Comparison of ENCODE assay signal across 7 mouse cellular contexts in the genomic region with DNA sequence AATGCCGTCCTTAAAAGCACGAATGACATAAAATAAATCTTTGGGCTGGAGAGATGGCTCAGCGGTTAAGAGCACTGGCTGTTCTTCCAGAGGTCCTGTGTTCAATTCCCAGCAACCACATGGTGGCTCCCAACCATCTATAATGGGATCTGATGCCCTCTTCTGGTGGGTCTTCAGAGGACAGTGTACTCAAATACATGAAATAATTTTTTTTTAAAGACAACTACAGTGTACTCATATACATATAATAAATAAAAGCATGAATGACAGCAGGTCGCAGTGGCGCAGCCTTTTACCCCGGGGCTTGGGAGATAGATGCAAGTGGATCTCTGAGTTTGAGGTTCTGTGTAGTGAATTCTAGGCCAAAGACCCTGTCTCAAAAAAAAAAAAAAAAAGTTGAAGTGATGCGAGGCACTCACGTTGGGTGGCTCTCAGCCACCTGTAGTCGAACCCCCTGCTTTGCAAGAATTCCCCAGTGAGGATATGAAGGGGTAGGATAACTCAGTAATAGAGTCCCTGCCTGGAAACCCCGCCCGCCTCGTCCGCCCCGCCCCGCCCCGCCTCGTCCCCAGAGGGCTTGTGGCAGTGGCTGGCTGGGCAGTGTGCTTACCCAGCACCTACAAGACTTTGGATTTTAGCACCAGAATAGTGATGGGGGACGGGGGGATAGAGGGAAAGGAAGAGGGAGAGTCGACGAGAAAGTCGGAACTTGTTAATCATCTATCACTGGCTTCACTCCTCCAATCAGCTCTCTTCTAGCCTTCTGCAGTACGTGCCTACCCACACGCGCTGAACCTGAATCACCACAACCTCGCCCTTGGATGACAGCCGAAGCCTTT. TPM values are rescaled to one million over a fixed set of nuclear protein-coding genes. Genes with fewer than 3 reads are reported as not detected.
DNase-seq lines count a peak whose midpoint lies in the region; ATAC-seq and TF ChIP-seq lines count a peak whose summit lies in the region.

No protein-coding gene starts in this region.

- peak overlapping the region; percentile 37 to 56 (median 41) for H3K4me3 ChIP-seq in CH12.LX (replicated peaks in 1 of 3; ENCODE audit: low read depth in 2 of 3, low read length in 2 of 3, poor library complexity in 1 of 3)
- peak overlapping the region; percentile 33 for H3K4me3 ChIP-seq in embryonic facial prominence, embryonic 15.5 days (replicated peaks)
- peak overlapping the region; percentile 39 to 43 for H3K4me3 ChIP-seq in liver, embryonic 14.5 days (ENCODE audit: insufficient read depth in 1 of 2, low read depth in 2 of 2, low read length in 2 of 2)
- peak overlapping the region; percentile 39 for H3K4me3 ChIP-seq in stomach, embryonic 15.5 days (replicated peaks)

- peaks cover 6 to 17% of the 10 kb centered on the region in 2 experiments for H3K36me3 ChIP-seq in CH12.LX (replicated peaks in 1 of 2; ENCODE audit: control insufficient read depth in 1 of 2, insufficient read depth in 1 of 2, low read length in 1 of 2)
- H3K36me3 ChIP-seq in embryonic facial prominence, embryonic 15.5 days, result peaks cover 8% of the 10 kb centered on the region; the same call in 1 of the 2 replicates
- H3K36me3 ChIP-seq in liver, embryonic 14.5 days (replicated peaks; ENCODE audit: control insufficient read depth, insufficient read depth, low read depth), result peaks cover 5% of the 10 kb centered on the region
- H3K36me3 ChIP-seq in stomach, embryonic 15.5 days, result peaks cover 5% of the 10 kb centered on the region; the same call in 1 of the 2 replicates

- no peaks in the 10 kb centered on the region for H3K79me2 ChIP-seq in CH12.LX (replicated peaks; ENCODE audit: control insufficient read depth, extremely low read depth, insufficient read depth, poor library complexity, severe bottlenecking)

- H3K4me1 ChIP-seq in CH12.LX (ENCODE audit: control insufficient read depth in 1 of 2, insufficient read depth in 2 of 2), result peaks cover 2 to 22% of the 10 kb centered on the region in 2 experiments; a peak in 2 of 4 replicates
- peaks cover 25% of the 10 kb centered on the region for H3K4me1 ChIP-seq in embryonic facial prominence, embryonic 15.5 days
- peaks cover 14 to 39% of the 10 kb centered on the region in 2 experiments for H3K4me1 ChIP-seq in liver, embryonic 14.5 days (replicated peaks; ENCODE audit: control insufficient read depth in 2 of 2, insufficient read depth in 2 of 2, low read length in 1 of 2)
- H3K4me1 ChIP-seq in stomach, embryonic 15.5 days, result peaks cover 12% of the 10 kb centered on the region; the same call in 1 of the 2 replicates

- ATAC-seq in embryonic facial prominence, embryonic 15.5 days (ENCODE audit: insufficient number of reproducible peaks, low FRiP score, low TSS enrichment, low read depth), result no peak; the same call in 1 of the 2 replicates
- peak; percentile 30 for ATAC-seq in inflammation-experienced regulatory T-cells, adult 6 months
- no peak for ATAC-seq in liver, embryonic 14.5 days (ENCODE audit: insufficient read depth)
- ATAC-seq in stomach, embryonic 15.5 days (ENCODE audit: insufficient read depth, low FRiP score, low read depth), result peak; percentile 38

- peak overlapping the region; percentile 22; the same call in 1 of the 2 replicates for H3K9ac ChIP-seq in CH12.LX (ENCODE audit: insufficient read depth, low read depth)
- no peak overlapping the region for H3K9ac ChIP-seq in embryonic facial prominence, embryonic 15.5 days
- H3K9ac ChIP-seq in liver, embryonic 14.5 days (replicated peaks), result no peak overlapping the region
- H3K9ac ChIP-seq in stomach, embryonic 15.5 days, result no peak overlapping the region

- peak; percentile 55 for DNase-seq in CH12.LX (ENCODE audit: extremely low read depth)
- DNase-seq in Muller cell, postnatal 12 days (ENCODE audit: inconsistent ontology term), result peak; percentile 52
- DNase-seq in liver, embryonic 14.5 days (ENCODE audit: low read depth in 3 of 3, low spot score in 3 of 3), result peak in 1 of 3 experiments; percentile 54
- no peak for DNase-seq in cerebellum, adult 9-11 months

- no peak overlapping the region for H3K27ac ChIP-seq in CH12.LX (ENCODE audit: insufficient read depth, low read depth)
- H3K27ac ChIP-seq in embryonic facial prominence, embryonic 15.5 days (replicated peaks), result peak overlapping the region; percentile 61
- no peak overlapping the region for H3K27ac ChIP-seq in liver, embryonic 14.5 days
- peak overlapping the region; percentile 80 for H3K27ac ChIP-seq in stomach, embryonic 15.5 days

- peak in 1 of 2 experiments; percentile 42; a peak in 2 of 4 replicates for TF ChIP-seq CTCF in CH12.LX (conservative IDR thresholded peaks at IDR 0.05 in 1 of 2, IDR thresholded peaks at IDR 0.05 in 1 of 2; ENCODE audit: low read depth in 2 of 2, low read length in 2 of 2)
- peak; percentile 9; the same call in 1 of the 2 replicates for TF ChIP-seq CTCF in liver, embryonic 14.5 days (IDR thresholded peaks at IDR 0.05; ENCODE audit: low read depth)

- H3K27me3 ChIP-seq in CH12.LX (replicated peaks), result no peaks in the 10 kb centered on the region
- no peaks in the 10 kb centered on the region for H3K27me3 ChIP-seq in embryonic facial prominence, embryonic 15.5 days
- H3K27me3 ChIP-seq in liver, embryonic 14.5 days (ENCODE audit: control insufficient read depth, insufficient read depth, low read length), result no peaks in the 10 kb centered on the region
- no peaks in the 10 kb centered on the region for H3K27me3 ChIP-seq in stomach, embryonic 15.5 days (replicated peaks)

- no peak for TF ChIP-seq POLR2A in CH12.LX (IDR thresholded peaks at IDR 0.05; ENCODE audit: low read depth, low read length)

- in situ Hi-C loops in CH12.LX (cut with MboI; ENCODE audit: low pct_ligation_motif_present, low pct_unique_long_range_greater_than_20kb, low sequenced_read_pairs), result loop anchor here (5.0 to 10.0 kb wide), 3 partner anchors 53 to 190 kb away; partner anchors contain the start of gene Qtrt1

- no peak for TF ChIP-seq EP300 in CH12.LX (IDR thresholded peaks at IDR 0.05; ENCODE audit: low read length)
- TF ChIP-seq EP300 in liver, embryonic 14.5 days (IDR thresholded peaks at IDR 0.05; ENCODE audit: low read depth), result no peak

- dilution Hi-C loops in CH12.LX (cut with MboI; ENCODE audit: extremely low pct_ligation_motif_present, extremely low pct_unique_long_range_greater_than_20kb, low sequenced_read_pairs), result no loop called here

- no peak for TF ChIP-seq RAD21 in CH12.LX (IDR thresholded peaks at IDR 0.05; ENCODE audit: low read depth, low read length)

- peak overlapping the region; percentile 93 for H3K4me2 ChIP-seq in CH12.LX (ENCODE audit: insufficient read depth, low read depth, poor library complexity, severe bottlenecking)
- peak overlapping the region; percentile 47 for H3K4me2 ChIP-seq in embryonic facial prominence, embryonic 15.5 days (replicated peaks)
- peak overlapping the region; percentile 65 for H3K4me2 ChIP-seq in liver, embryonic 14.5 days (ENCODE audit: low read depth)
- H3K4me2 ChIP-seq in stomach, embryonic 15.5 days, result peak overlapping the region; percentile 57

- 20% methylated on average over 26 of the region's 26 CpGs for WGBS in embryonic facial prominence, embryonic 15.5 days
- WGBS in liver, embryonic 14.5 days (ENCODE audit: insufficient replicate concordance), result 18% methylated on average over 26 of the region's 26 CpGs
- 18% methylated on average over 26 of the region's 26 CpGs for WGBS in stomach, embryonic 15.5 days

- peaks cover 10% of the 10 kb centered on the region for H3K9me3 ChIP-seq in CH12.LX (replicated peaks; ENCODE audit: low read length)
- H3K9me3 ChIP-seq in embryonic facial prominence, embryonic 15.5 days (replicated peaks), result no peaks in the 10 kb centered on the region
- no peaks in the 10 kb centered on the region for H3K9me3 ChIP-seq in liver, embryonic 14.5 days (ENCODE audit: control insufficient read depth, low read length)
- H3K9me3 ChIP-seq in stomach, embryonic 15.5 days, result no peaks in the 10 kb centered on the region

RNA-seq across cellular contexts. Expression of gene Keap1, which starts 14.4 kb away (rescaled TPM):
- total RNA-seq in CH12.LX (2012; rRNA removed) (41.7 and 42.8 TPM in 2 replicates), CH12.LX (2014; rRNA removed) (16.2 and 18.4 TPM in 2 replicates)
- polyA plus RNA-seq in CH12.LX (2012; ENCODE audit: insufficient read length, low read depth), result 30.0 and 31.2 TPM in 2 replicates
- 73.2 and 76.4 TPM in 2 replicates for polyA plus RNA-seq in embryonic facial prominence, embryonic 15.5 days (2015; fragmentation: Nextera tagmentation; extraction: Ambion mirVana)
- polyA plus RNA-seq in inflammation-experienced regulatory T-cells, adult 6 months (2017; shearing (Covaris generic)), result 10 to 100 TPM; 20.8 to 28.9 (median 21.5) TPM
- 15.1 and 15.8 TPM in 2 replicates for polyA plus RNA-seq in liver, embryonic 14.5 days (2012; rRNA removed)
- polyA plus RNA-seq in liver, embryonic 14.5 days (2014; fragmentation: Nextera tagmentation; extraction: Ambion mirVana), result 15.6 and 16.4 TPM in 2 replicates
- 61.1 and 61.6 TPM in 2 replicates for polyA plus RNA-seq in stomach, embryonic 15.5 days (2015; fragmentation: Nextera tagmentation; extraction: Ambion mirVana)

RNA-seq across cellular contexts. Expression of gene S1pr5, which starts 23.4 kb away (rescaled TPM):
- not detected in 2 replicates for total RNA-seq in CH12.LX (2012; rRNA removed)
- not detected in 2 replicates for total RNA-seq in CH12.LX (2014; rRNA removed)
- not detected in 2 replicates for polyA plus RNA-seq in CH12.LX (2012; ENCODE audit: insufficient read length, low read depth)
- polyA plus RNA-seq in embryonic facial prominence, embryonic 15.5 days (2015; fragmentation: Nextera tagmentation; extraction: Ambion mirVana), result 4.5 and 5.0 TPM in 2 replicates
- under 1 TPM in 1 of 3 experiments, not detected in 2; 0.17 TPM for polyA plus RNA-seq in inflammation-experienced regulatory T-cells, adult 6 months (2017; shearing (Covaris generic))
- polyA plus RNA-seq in liver, embryonic 14.5 days (2012; rRNA removed), result 0.06 TPM in 2 replicates
- 0.09 and 0.10 TPM in 2 replicates for polyA plus RNA-seq in liver, embryonic 14.5 days (2014; fragmentation: Nextera tagmentation; extraction: Ambion mirVana)
- polyA plus RNA-seq in stomach, embryonic 15.5 days (2015; fragmentation: Nextera tagmentation; extraction: Ambion mirVana), result 0.93 and 1.6 TPM in 2 replicates

RNA-seq across cellular contexts. Expression of gene Atg4d, which starts 40.3 kb away (rescaled TPM):
- total RNA-seq in CH12.LX (2012; rRNA removed) (13.5 and 14.3 TPM in 2 replicates), CH12.LX (2014; rRNA removed) (10.3 and 10.9 TPM in 2 replicates)
- polyA plus RNA-seq in CH12.LX (2012; ENCODE audit: insufficient read length, low read depth), result 7.7 and 9.4 TPM in 2 replicates
- polyA plus RNA-seq in embryonic facial prominence, embryonic 15.5 days (2015; fragmentation: Nextera tagmentation; extraction: Ambion mirVana), result 40.5 and 44.8 TPM in 2 replicates
- polyA plus RNA-seq in inflammation-experienced regulatory T-cells, adult 6 months (2017; shearing (Covaris generic)), result 10 to 100 TPM; 23.5 to 32.5 (median 24.2) TPM
- 21.5 and 38.9 TPM in 2 replicates for polyA plus RNA-seq in liver, embryonic 14.5 days (2012; rRNA removed)
- 69.3 and 78.1 TPM in 2 replicates for polyA plus RNA-seq in liver, embryonic 14.5 days (2014; fragmentation: Nextera tagmentation; extraction: Ambion mirVana)
- polyA plus RNA-seq in stomach, embryonic 15.5 days (2015; fragmentation: Nextera tagmentation; extraction: Ambion mirVana), result 49.9 and 51.3 TPM in 2 replicates

RNA-seq across cellular contexts. Expression of gene Pde4a, which starts 59.3 kb away (rescaled TPM):
- total RNA-seq in CH12.LX (2012; rRNA removed), result 4.1 and 4.8 TPM in 2 replicates
- 1.2 and 1.7 TPM in 2 replicates for total RNA-seq in CH12.LX (2014; rRNA removed)
- 7.2 and 7.6 TPM in 2 replicates for polyA plus RNA-seq in CH12.LX (2012; ENCODE audit: insufficient read length, low read depth)
- polyA plus RNA-seq in embryonic facial prominence, embryonic 15.5 days (2015; fragmentation: Nextera tagmentation; extraction: Ambion mirVana), result 7.5 and 9.4 TPM in 2 replicates
- 1 to 10 TPM in 1 of 3 experiments, under 1 TPM in 2; 0.54 to 1.3 (median 0.82) TPM for polyA plus RNA-seq in inflammation-experienced regulatory T-cells, adult 6 months (2017; shearing (Covaris generic))
- 1.3 and 1.4 TPM in 2 replicates for polyA plus RNA-seq in liver, embryonic 14.5 days (2012; rRNA removed)
- 1.1 and 1.4 TPM in 2 replicates for polyA plus RNA-seq in liver, embryonic 14.5 days (2014; fragmentation: Nextera tagmentation; extraction: Ambion mirVana)
- polyA plus RNA-seq in stomach, embryonic 15.5 days (2015; fragmentation: Nextera tagmentation; extraction: Ambion mirVana), result 5.9 and 6.2 TPM in 2 replicates

Comparison
In these comparisons a context has a peak if more than half of its experiments do, and no peak if none do; other contexts are left out.
1. H3K27ac ChIP-seq: peak in embryonic facial prominence, embryonic 15.5 days (single experiment) and stomach, embryonic 15.5 days (single experiment); none in CH12.LX (single experiment) and liver, embryonic 14.5 days (single experiment).
2. ATAC-seq: peak in inflammation-experienced regulatory T-cells, adult 6 months (single experiment) and stomach, embryonic 15.5 days (single experiment); none in embryonic facial prominence, embryonic 15.5 days (single experiment) and liver, embryonic 14.5 days (single experiment).
3. Peak in every context shown above with its lines, with median percentiles within 50 percentile points of each other: H3K4me2 ChIP-seq and H3K4me3 ChIP-seq.